Mouse (Mus musculus): ENCODE results near the gene Pon1.

Gene Pon1

DNA sequence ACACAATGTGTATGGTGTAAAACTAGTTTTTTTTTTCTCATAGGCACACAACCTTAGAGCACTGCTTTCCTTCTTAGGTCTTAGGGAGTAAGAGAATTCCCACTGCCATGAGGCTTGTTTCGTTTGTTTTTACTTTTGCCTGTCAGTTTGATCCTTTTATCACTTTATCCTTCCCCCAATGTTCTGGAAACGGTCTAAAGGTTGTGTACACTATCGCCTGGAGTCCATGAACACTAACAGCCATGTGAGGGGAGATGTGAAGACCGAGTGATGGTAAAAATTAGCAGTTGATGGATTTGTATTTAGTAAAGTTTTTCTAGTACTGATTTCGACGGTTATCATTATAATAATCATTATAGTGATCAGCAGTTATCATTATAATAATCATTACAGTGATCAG lies 58.8 kb downstream of the Pon1 start:
- no peak for DNase-seq

GRCm38 (mm10) chr6:5129364-5130093 lies 64.2 kb downstream of the Pon1 start:
- no peak for DNase-seq

GRCm38 (mm10) chr6:5120229-5120628 lies 73.5 kb downstream of the Pon1 start:
- DNase-seq, result peak; percentile 18 to 38

GRCm38 (mm10) chr6:5119181-5119910 lies 74.4 kb downstream of the Pon1 start:
- DNase-seq, result no peak

Measured in cerebellum, postnatal 14 days (tissue).